Mouse (Mus musculus): ENCODE measurements around the gene Trpm8. TPM values are rescaled to one million over a fixed set of nuclear protein-coding genes. Genes with fewer than 3 reads are reported as not detected.

Trpm8 gene
- total RNA-seq, 2 experiments from 2014 or later = not detected

DNA sequence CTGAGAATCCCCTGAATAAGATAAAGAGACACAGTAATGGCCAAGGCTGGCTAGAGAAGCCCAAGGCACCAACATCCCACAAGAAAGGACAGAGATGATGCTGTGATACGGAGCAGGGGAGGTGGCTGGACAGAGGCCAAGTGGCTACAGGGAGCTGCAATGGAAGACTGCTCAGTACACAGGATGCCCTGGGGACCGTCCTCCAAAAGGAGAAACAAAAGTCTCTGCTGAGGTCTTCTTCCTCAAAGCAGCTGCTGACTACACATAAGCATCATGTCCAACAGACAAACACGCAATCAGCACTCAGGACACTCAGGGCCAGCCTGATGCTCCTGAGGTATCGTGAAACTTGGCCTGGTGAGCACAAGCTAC lies 12.6 kb upstream of the Trpm8 start:
- DNase-seq = no peak

DNA sequence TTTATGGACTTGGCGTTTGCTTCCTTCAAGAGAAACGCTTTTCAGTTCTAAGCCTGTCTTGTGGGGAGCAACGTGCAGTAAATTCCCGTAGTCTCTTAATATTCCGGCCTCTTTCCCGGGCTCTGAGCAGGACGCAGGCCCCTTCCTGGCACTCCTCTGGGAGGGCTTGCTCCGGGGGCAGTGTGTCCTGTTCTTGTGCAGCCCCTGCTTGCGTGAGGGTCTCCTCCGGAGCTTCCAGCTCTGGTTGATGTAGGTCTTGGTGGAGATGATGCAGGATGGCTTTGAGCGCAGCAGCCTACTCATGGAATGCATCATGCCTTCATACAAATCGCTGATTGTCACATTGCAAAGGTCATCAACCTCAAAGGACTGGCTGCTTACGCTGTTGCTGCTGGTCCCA lies 11.3 kb upstream of the Trpm8 start:
- no peak for DNase-seq

GRCm38 (mm10) chr1:88267489-88267888 lies 10.0 kb upstream of the Trpm8 start:
- no peak for DNase-seq

DNA sequence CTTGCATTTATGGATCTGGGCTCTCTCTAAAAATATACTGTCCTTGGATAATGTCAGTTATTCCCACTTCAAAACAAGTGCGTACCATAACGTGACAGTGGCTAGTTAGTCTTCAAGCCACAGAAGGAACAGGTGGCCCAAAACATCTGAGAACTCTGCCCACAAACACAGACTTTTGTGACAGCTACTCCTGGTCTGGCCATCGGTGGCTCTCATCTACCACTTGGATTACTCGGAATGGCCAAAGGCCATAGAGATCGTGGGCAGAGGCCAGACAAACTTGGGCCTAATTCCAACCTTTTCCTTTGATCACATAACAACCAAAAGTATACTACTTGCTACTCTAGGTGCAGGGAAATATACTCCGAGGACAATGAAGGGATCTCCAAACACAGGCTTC lies 9.4 kb upstream of the Trpm8 start:
- no peak for DNase-seq

- no peak for DNase-seq
Measured at GRCm38 (mm10) chr1:88269539-88270309, 7.7 kb upstream of the Trpm8 start.

GRCm38 (mm10) chr1:88272851-88273250 lies 4.6 kb upstream of the Trpm8 start:
- DNase-seq = no peak

DNA sequence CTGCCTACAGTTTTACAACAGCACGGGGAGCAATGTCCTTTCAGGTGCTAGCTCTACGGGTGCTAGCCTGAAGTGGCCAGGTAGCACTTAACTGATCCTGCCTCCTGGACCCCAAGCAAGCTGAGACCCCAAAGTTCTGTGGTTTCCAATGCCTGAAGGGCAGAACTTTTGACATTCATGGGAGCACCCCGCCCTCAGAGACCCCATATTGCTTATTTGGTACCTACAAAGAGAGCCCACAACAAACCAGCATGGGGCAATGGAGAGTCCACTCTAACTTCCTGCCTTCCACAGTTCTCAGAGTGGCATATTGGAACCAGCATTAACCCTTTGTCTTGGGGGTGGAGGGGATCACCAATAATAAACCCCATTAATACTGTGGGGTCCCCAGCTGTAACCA lies 4.1 kb upstream of the Trpm8 start:
- DNase-seq = no peak

- DNase-seq = peak; percentile 9
Measured at GRCm38 (mm10) chr1:88273832-88274231, 3.6 kb upstream of the Trpm8 start.

GRCm38 (mm10) chr1:88274371-88275077 lies 2.9 kb upstream of the Trpm8 start:
- DNase-seq = peak; percentile 15

- DNase-seq = no peak
Measured at GRCm38 (mm10) chr1:88275078-88275680, 2.3 kb upstream of the Trpm8 start.

DNA sequence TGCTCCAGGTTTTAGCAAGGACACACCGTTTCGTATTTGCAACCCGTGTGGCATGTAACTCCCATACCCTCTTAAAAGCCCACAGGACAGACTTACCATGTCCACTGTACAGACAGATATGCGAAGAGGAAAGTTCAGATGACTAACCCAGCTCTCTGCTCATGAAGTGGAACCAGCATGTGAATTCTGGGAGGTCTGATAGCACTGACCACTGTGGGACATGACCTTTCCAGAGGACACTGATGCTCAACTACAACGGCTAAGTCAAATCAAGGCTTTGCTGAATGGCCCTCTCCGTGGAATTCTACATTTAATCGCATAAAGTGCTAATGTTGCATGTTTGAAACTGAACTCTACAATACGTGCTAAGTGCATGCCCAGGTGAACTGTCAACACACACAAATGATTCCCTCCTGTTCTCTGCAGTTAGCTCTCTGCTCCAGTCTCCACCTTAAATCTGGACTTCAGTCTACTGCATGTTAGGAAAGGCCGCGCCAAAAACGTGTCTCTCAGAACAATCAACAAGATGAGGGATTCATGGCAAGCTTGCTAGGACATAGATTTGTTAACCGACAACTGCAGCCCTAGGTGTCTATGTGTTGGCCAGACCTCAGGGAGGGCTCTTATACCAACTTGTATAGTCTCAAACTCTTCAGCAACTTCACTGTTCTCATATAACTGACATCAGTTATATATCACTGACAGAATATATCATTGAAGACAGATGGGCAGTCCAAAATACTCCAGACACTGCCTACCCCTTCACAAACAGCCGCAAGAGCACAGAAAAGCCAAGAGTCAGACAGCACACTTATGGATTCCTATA lies 1.6 kb upstream of the Trpm8 start:
- DNase-seq = peak; percentile 22

DNA sequence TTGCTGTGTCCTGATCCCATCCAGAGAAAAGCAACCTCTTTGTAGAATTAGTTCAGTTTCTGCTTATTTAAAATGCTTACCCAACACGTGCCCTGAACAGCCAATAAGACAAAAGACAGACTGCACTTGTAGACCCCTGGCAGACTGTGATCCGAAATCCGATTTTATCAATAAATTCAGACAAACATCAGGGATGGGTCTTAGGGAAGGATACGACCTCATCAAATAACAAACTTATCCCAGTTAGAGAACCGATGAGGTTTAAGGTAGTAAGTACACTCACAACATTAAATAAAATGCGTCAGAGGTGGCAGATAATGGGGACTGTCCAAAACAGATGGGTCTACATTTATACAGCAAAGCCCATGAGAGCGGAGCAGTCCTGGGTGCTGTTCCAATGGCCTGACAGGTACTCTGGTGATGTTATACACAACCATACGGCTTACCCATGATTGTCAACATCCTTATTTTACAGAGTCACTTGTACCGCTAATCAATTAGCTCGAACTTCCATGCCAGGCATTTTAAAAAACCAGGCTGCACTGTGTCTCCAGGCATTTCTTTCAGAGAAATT lies 850 bp upstream of the Trpm8 start:
- peak; percentile 14 for DNase-seq

- no peak for DNase-seq
Measured at GRCm38 (mm10) chr1:88277818-88278511, 504 bp downstream of the Trpm8 start.

- peak; percentile 6 for DNase-seq
Measured at GRCm38 (mm10) chr1:88279111-88280005, 1.9 kb downstream of the Trpm8 start.

- peak; percentile 8 for DNase-seq
Measured at GRCm38 (mm10) chr1:88280006-88280690, 2.7 kb downstream of the Trpm8 start.

GRCm38 (mm10) chr1:88282301-88282700 lies 4.8 kb downstream of the Trpm8 start:
- DNase-seq = no peak

DNA sequence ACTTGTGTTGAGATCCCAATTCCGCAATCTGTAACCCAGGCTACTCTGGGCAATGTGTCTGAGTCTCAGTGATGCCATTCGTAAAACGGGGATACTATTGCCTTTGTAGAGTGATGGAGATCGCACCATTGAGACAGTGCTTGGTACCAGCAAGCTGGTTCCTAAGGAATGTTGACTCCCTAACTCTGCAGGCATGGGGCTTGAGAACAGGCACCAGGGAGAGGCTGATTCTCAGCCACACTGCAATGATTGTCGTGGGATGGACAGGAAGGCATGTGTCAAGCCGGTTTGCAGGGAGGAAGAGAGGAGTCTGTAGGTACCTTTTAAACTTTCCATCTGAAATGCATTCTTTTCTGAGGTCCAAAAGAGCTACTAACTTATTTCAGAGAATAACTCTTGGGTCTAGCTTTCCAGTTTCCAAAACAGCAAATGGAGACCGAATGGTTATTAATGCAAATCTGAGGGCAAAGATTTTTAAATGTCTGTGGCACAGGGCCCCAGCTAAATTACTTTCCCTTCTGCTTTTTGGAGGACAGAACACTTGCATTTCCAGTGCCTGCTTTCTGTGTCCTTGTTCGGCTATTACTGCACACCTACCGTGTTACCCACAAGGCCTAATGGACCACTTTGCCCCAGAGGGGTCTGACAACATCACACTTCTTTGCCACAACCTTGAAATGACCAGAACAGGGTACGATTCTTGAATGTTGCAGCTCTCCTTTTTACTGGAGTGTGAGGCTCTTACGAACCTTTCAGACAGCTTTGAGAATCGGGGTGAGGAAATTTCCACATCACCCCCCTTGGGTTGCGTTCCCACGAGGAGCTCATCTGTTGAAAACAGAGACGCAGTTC lies 6.1 kb downstream of the Trpm8 start:
- no peak for DNase-seq

GRCm38 (mm10) chr1:88284228-88284945 lies 6.9 kb downstream of the Trpm8 start:
- no peak for DNase-seq
